In the genomic region with DNA sequence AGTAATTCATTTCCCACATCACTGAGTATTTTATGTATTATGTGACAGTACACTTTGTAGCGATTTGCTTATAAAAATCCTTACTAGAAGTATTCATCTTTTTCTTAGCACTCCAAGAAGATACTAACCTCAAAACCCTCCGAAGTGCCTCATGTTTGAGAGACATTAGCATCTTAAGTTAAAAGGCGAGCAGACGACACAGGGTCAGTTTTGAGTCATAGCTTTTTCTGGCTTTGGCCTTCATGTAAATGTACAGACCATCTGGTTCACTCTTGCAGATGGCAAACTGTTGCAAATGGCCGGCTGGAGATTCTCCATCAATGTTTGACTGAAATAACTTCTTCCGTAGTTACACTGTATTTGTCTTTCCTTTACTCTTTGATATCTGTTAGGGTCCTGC, we compare ENCODE assay signal across 27 mouse cellular contexts.
"Had no signal": no experiment of that assay in that cellular context is flagged by ENCODE, and none has a peak within 500 bp of the region (broad histone marks: within the 10 kb centered on the region; RNA-seq: fewer than 3 reads in every experiment).

No protein-coding gene starts in this region.

- H3K4me2 ChIP-seq: embryonic facial prominence, embryonic 12.5 days; embryonic facial prominence, embryonic 13.5 days; embryonic facial prominence, embryonic 15.5 days; forebrain, embryonic 12.5 days; forebrain, embryonic 13.5 days; forebrain, embryonic 15.5 days had no signal

- H3K27ac ChIP-seq: embryonic facial prominence, embryonic 10.5 days; embryonic facial prominence, embryonic 12.5 days; embryonic facial prominence, embryonic 13.5 days; embryonic facial prominence, embryonic 15.5 days; forebrain, embryonic 10.5 days; forebrain, embryonic 12.5 days; forebrain, embryonic 13.5 days; forebrain, embryonic 15.5 days; gastrocnemius, adult 2 months; heart, adult 2 months had no signal

- H3K9ac ChIP-seq: embryonic facial prominence, embryonic 12.5 days; embryonic facial prominence, embryonic 13.5 days; embryonic facial prominence, embryonic 15.5 days; forebrain, embryonic 12.5 days; forebrain, embryonic 13.5 days; forebrain, embryonic 15.5 days; forebrain, postnatal 0 days had no signal

- ATAC-seq: forebrain, embryonic 13.5 days; forebrain, embryonic 14.5 days; forebrain, embryonic 15.5 days; forebrain, embryonic 16.5 days; forebrain, postnatal 0 days had no signal

- DNase-seq: cerebellum, adult 8-10 months; cerebellum, adult 9-10 months; cerebellum, adult 9-11 months; cerebellum, postnatal 10 days; cerebellum, postnatal 14 days; cerebellum, postnatal 25 days; cerebellum, postnatal 36 days; embryo, embryonic 11 days; forebrain, postnatal 0 days; gastrocnemius, adult 2 months; gastrocnemius, postnatal 10 days; gastrocnemius, postnatal 14 days; gastrocnemius, postnatal 25 days; gastrocnemius, postnatal 36 days; heart, adult 18-20 months; heart, adult 2 months had no signal

- H3K9me3 ChIP-seq: embryonic facial prominence, embryonic 10.5 days; embryonic facial prominence, embryonic 12.5 days; embryonic facial prominence, embryonic 13.5 days; embryonic facial prominence, embryonic 15.5 days; forebrain, embryonic 10.5 days; forebrain, embryonic 12.5 days; forebrain, embryonic 13.5 days; forebrain, embryonic 15.5 days had no signal

- H3K27me3 ChIP-seq: embryonic facial prominence, embryonic 12.5 days; embryonic facial prominence, embryonic 13.5 days; embryonic facial prominence, embryonic 15.5 days; forebrain, embryonic 12.5 days; forebrain, embryonic 13.5 days; forebrain, embryonic 15.5 days had no signal

- H3K4me1 ChIP-seq: embryonic facial prominence, embryonic 10.5 days; embryonic facial prominence, embryonic 12.5 days; forebrain, embryonic 10.5 days; forebrain, embryonic 12.5 days; forebrain, embryonic 13.5 days; forebrain, embryonic 15.5 days had no signal

- H3K4me3 ChIP-seq: embryonic facial prominence, embryonic 10.5 days; embryonic facial prominence, embryonic 12.5 days; embryonic facial prominence, embryonic 13.5 days; embryonic facial prominence, embryonic 15.5 days; erythroblast, embryonic 14.5 days; forebrain, embryonic 10.5 days; forebrain, embryonic 12.5 days; forebrain, embryonic 13.5 days; forebrain, embryonic 15.5 days; gastrocnemius, adult 2 months; heart, adult 2 months had no signal

- H3K36me3 ChIP-seq: embryonic facial prominence, embryonic 10.5 days; embryonic facial prominence, embryonic 12.5 days; embryonic facial prominence, embryonic 13.5 days; embryonic facial prominence, embryonic 15.5 days; forebrain, embryonic 10.5 days; forebrain, embryonic 12.5 days; forebrain, embryonic 15.5 days had no signal
